Mouse (Mus musculus) testis, adult 10 weeks (tissue): ENCODE measurements around the gene Minos1. TPM values are rescaled to one million over a fixed set of nuclear protein-coding genes. Genes with fewer than 3 reads are reported as not detected.

Source experiments
- polyA plus RNA-seq: library from polyadenylated mRNA; stranded (reverse); fragments of 350-450 nt; fragmentation: Illumina TruSeq; extraction: RNeasy Lipid Tissue Mini Kit (QIAGEN cat#74804); gene quantifications from one replicate; pipeline ENCODE4 v1.2.3, GENCODE M21; 2014; ENCODE audit warnings: low read depth, low replicate concordance

Gene Minos1
- polyA plus RNA-seq, result 306 TPM

DNA sequence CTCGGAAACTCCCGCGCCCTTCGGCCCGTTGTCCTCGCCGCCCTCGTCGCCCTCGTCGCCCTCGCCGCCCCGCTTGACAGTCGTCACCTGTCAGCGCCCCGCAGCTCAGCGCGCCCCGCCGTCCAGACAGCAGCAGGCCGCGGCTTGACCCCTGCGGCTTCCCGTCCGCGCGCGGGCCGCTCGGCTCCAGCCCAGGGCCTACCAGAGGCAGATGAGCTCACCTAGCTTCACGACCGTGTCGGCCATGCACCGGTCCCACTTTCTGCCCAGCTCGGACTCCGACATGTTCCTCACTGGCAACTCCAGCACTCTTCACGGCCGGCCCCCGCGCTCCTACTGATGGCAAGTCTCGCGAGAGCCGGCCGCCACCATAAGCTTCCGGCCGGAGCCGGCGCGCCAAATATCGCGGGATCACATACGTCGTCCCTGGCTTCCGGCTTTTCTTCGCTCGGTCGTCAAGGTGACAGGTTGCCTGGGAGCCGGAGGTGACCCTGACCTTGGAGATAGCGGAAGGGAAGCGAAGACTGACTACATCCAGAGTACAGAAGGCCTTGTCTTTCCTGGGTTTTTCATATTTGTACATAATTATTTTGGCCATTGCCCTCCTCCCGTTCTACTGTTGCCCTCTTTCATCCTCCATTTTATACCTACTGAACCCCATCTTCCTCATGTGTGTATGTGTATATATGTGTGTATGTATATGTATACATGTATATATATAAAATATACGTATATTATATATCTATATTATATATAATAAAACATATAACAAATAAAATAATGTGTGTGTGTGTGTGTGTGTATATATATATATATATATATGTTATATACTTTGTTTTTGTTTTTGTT is at the start of gene Minos1:
Gene Minos1, minus strand, starts transcription at position 413 of the 849 bp plus-strand sequence.

DNA sequence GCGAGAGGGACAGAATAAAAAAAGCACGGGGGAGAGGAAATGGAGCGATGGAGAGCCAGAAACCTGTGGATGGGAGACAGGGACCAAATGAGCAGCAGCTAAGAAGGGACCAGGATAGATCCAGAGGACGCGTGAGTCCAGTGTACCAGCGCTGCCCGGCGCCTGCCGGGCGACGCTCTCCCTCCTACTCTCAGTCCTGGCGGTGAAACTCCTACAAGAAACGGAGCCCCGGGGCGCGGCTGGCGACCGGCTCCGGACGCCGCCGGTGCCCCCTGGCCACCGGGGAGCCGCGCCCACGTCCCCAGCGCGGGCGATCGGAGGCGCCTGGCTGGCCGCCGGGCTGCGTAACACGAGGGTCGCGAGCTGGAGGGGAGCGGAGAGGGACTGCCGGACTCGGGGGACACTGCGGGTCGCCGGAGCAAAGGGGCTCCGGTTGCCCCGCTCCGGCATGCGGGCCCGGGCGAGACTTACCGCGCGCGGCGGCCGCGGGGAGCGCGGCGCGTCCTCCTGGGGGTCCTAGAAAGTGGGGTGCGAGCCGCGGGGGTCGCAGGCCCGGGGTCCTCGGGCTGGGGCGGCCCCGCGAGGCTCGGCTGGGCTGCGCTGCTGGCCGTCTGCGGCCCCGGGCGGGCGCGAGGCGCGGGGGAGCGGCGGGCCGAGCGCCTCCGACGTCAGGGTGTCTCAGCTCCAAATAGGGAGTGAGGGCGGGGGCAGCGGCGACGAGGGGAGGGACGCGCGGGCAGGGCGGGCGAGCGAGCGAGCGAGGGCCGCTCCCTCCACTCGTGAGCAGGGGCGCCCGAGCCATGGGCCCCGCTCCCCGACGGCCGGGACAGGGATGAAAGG is 38.3 kb downstream of the Minos1 start, which contains the start of gene Nbl1:
Gene Nbl1, minus strand, starts transcription at position 638 of the 840 bp plus-strand sequence.

DNA sequence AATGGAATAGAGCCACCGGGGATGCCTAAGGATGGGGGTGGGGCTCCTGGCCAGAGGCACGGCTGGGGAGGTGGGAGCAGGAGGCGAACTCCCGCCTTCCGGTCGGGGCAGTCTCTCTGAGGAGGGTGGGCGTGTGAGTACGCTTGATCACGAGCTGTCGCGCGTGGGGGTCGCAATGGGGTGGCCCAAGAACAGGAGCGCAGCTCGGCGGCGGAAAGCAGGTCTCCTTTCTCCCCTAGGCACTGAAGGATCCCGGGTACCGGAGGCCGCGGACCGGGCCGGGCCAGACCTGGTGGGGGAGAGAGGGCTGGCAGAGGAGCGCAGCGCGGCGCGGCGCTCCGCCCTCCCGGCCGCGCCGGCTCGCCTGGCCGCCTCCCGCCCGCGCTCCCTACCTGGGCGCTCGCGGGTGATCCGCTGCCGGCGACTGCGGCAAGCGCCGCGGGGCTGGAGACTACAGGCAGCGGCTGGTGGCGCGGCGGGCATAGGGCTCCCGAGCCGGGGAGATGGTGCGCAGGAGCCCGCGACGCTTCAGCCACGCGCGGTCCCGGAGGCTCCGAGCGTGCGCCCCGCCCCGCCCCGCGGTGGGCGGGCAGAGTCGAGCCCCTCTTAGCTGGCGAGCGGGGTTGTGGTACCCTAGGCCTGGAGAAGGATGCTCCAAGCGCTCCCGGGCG is 55.7 kb downstream of the Minos1 start, which contains the start of gene Htr6:
Gene Htr6, minus strand, starts transcription at position 530 of the 671 bp plus-strand sequence.

Other genes with a start within 250 kb of the Minos1 start
- gene Otud3, start 217.2 kb downstream of the Minos1 start, polyA plus RNA-seq, result 19.9 TPM
- gene Rnf186, start 164.0 kb downstream of the Minos1 start, polyA plus RNA-seq, result not detected
- 0.85 TPM for gene Tmco4, start 158.2 kb downstream of the Minos1 start, polyA plus RNA-seq
- gene Htr6, start 55.5 kb downstream of the Minos1 start, polyA plus RNA-seq, result not detected
- 0.48 TPM for gene Nbl1, start 38.1 kb downstream of the Minos1 start, polyA plus RNA-seq
- gene Capzb, start 61.8 kb upstream of the Minos1 start, polyA plus RNA-seq, result 71.7 TPM
- 0.41 TPM for gene Pqlc2, start 179.6 kb upstream of the Minos1 start, polyA plus RNA-seq
- 0.69 TPM for gene Akr7a5, start 179.6 kb upstream of the Minos1 start, polyA plus RNA-seq
- gene Mrto4, start 221.5 kb upstream of the Minos1 start, polyA plus RNA-seq, result 54.8 TPM
- 4.0 TPM for gene Emc1, start 221.5 kb upstream of the Minos1 start, polyA plus RNA-seq
- gene Ubr4, start 221.5 kb upstream of the Minos1 start, polyA plus RNA-seq, result 27.3 TPM